Mouse (Mus musculus) CH12.LX (cell line): ENCODE results near the gene Jdp2. TPM values are rescaled to one million over a fixed set of nuclear protein-coding genes. Genes with fewer than 3 reads are reported as not detected.

Experiments used
- DNase-seq: peaks from one replicate; pipeline ENCODE4 v3.0.0-alpha.2; 2013; ENCODE audit errors: extremely low read depth
- H3K27ac ChIP-seq: 2 replicates; pipeline ENCODE4 v1.5.1; 2012; ENCODE audit warnings: low read depth, mild to moderate bottlenecking, control low read depth, moderate library complexity; ENCODE audit not compliant: insufficient read depth
- H3K27me3 ChIP-seq: replicated peaks from 2 replicates; pipeline ENCODE3; 2012; ENCODE audit warnings: inconsistent platforms
- H3K36me3 ChIP-seq, 2 experiments: replicated peaks in 1 of 2; 2 replicates each; pipeline versions ENCODE3 to v1.6.1; 2012; ENCODE audit warnings: inconsistent platforms in 1 of 2, low read length in 1 of 2, mild to moderate bottlenecking in 1 of 2, mixed read lengths in 1 of 2, moderate library complexity in 1 of 2; ENCODE audit not compliant: control insufficient read depth in 1 of 2, insufficient read depth in 1 of 2
- H3K4me1 ChIP-seq, 2 experiments: 2 replicates each; pipeline ENCODE4 v1.6.1; 2012; ENCODE audit warnings: inconsistent platforms in 1 of 2, moderate library complexity in 1 of 2; ENCODE audit not compliant: insufficient read depth in 2 of 2, control insufficient read depth in 1 of 2
- H3K4me2 ChIP-seq: 2 replicates; pipeline ENCODE4 v1.6.1; 2012; ENCODE audit warnings: low read depth, mild to moderate bottlenecking, control low read depth; ENCODE audit not compliant: poor library complexity, insufficient read depth, severe bottlenecking
- H3K4me3 ChIP-seq, 3 experiments: fragments of 150-350 bp in 1 of 3; sonication (generic) in 1 of 3; replicated peaks in 1 of 3; 2 replicates each; pipeline versions ENCODE3 to v1.5.1; 2011 to 2012; ENCODE audit warnings: low read depth in 2 of 3, low read length in 2 of 3, mild to moderate bottlenecking in 2 of 3, moderate library complexity in 2 of 3, control low read depth in 1 of 3, improper control_type of control experiment in 1 of 3, inconsistent platforms in 1 of 3, mixed read lengths in 1 of 3; ENCODE audit not compliant: poor library complexity in 1 of 3
- H3K79me2 ChIP-seq: replicated peaks from 2 replicates; pipeline ENCODE4 v1.6.1; 2012; ENCODE audit warnings: mild to moderate bottlenecking, moderate library complexity; ENCODE audit not compliant: control insufficient read depth, poor library complexity, insufficient read depth, severe bottlenecking; ENCODE audit errors: extremely low read depth
- H3K9ac ChIP-seq: 2 replicates; pipeline ENCODE4 v1.6.1; 2012; ENCODE audit warnings: low read depth, mild to moderate bottlenecking, control low read depth, moderate library complexity; ENCODE audit not compliant: insufficient read depth
- H3K9me3 ChIP-seq: replicated peaks from 2 replicates; pipeline ENCODE3; 2012; ENCODE audit warnings: low read length, inconsistent platforms, mixed read lengths
- BHLHE40 ChIP-seq: IDR thresholded peaks from 2 replicates; pipeline ENCODE4 v1.6.1; 2011; ENCODE audit warnings: mild to moderate bottlenecking, low read depth, low read length, improper control_type of control experiment
- CHD1 ChIP-seq: IDR thresholded peaks from 2 replicates; pipeline ENCODE4 v1.6.1; 2012; ENCODE audit warnings: low read depth, low read length, improper control_type of control experiment, inconsistent platforms
- CHD2 ChIP-seq: IDR thresholded peaks from 2 replicates; pipeline ENCODE4 v1.6.1; 2011; ENCODE audit warnings: low read length, improper control_type of control experiment
- CTCF ChIP-seq, 2 experiments: IDR thresholded peaks in 1 of 2; conservative IDR thresholded peaks in 1 of 2; 2 replicates each; pipeline ENCODE4 v1.5.1; 2011 to 2012; ENCODE audit warnings: low read depth in 2 of 2, low read length in 2 of 2, improper control_type of control experiment in 1 of 2, inconsistent platforms in 1 of 2, mild to moderate bottlenecking in 1 of 2, moderate library complexity in 1 of 2
- E2F4 ChIP-seq: IDR thresholded peaks from 2 replicates; pipeline ENCODE4 v1.6.1; 2011; ENCODE audit warnings: low read depth, low read length, improper control_type of control experiment; ENCODE audit not compliant: insufficient replicate concordance
- ELF1 ChIP-seq: IDR thresholded peaks from 2 replicates; pipeline ENCODE4 v1.6.1; 2014; ENCODE audit warnings: low read depth, mild to moderate bottlenecking, inconsistent platforms, low read length, improper control_type of control experiment
- EP300 ChIP-seq: IDR thresholded peaks from 2 replicates; pipeline ENCODE4 v1.6.1; 2011; ENCODE audit warnings: low read length, improper control_type of control experiment
- ETS1 ChIP-seq: conservative IDR thresholded peaks from 2 replicates; pipeline ENCODE4 v1.6.1; 2012; ENCODE audit warnings: low read depth, mild to moderate bottlenecking, inconsistent platforms, low read length, improper control_type of control experiment, moderate library complexity
- GABPA ChIP-seq: IDR thresholded peaks from 2 replicates; pipeline ENCODE4 v1.6.1; 2012; ENCODE audit warnings: low read depth, low read length, improper control_type of control experiment, inconsistent platforms; ENCODE audit not compliant: insufficient replicate concordance
- HCFC1 ChIP-seq: IDR thresholded peaks from 2 replicates; pipeline ENCODE4 v1.6.1; 2012; ENCODE audit warnings: low read depth, mild to moderate bottlenecking, inconsistent platforms, low read length, improper control_type of control experiment
- IRF4 ChIP-seq: IDR thresholded peaks from 2 replicates; pipeline ENCODE4 v1.6.1; 2014; ENCODE audit warnings: low read depth, mild to moderate bottlenecking, inconsistent platforms, low read length, improper control_type of control experiment
- JUN ChIP-seq: IDR thresholded peaks from 2 replicates; pipeline ENCODE4 v1.6.1; 2011; ENCODE audit warnings: low read depth, mild to moderate bottlenecking, low read length, improper control_type of control experiment, moderate library complexity; ENCODE audit not compliant: insufficient read depth
- JUND ChIP-seq: conservative IDR thresholded peaks from 2 replicates; pipeline ENCODE4 v1.6.1; 2011; ENCODE audit warnings: low read depth, low read length, improper control_type of control experiment
- KAT2A ChIP-seq: IDR thresholded peaks from 2 replicates; pipeline ENCODE4 v1.6.1; 2012; ENCODE audit warnings: low read length, improper control_type of control experiment, inconsistent platforms; ENCODE audit not compliant: insufficient replicate concordance
- MAFK ChIP-seq: IDR thresholded peaks from 2 replicates; pipeline ENCODE4 v1.6.1; 2011; ENCODE audit warnings: low read length, improper control_type of control experiment; ENCODE audit not compliant: insufficient replicate concordance
- MAX ChIP-seq: IDR thresholded peaks from 2 replicates; pipeline ENCODE4 v1.6.1; 2011; ENCODE audit warnings: low read length, improper control_type of control experiment
- MAZ ChIP-seq: IDR thresholded peaks from 2 replicates; pipeline ENCODE4 v1.6.1; 2012; ENCODE audit warnings: low read depth, mild to moderate bottlenecking, inconsistent platforms, low read length, improper control_type of control experiment, moderate library complexity
- MEF2A ChIP-seq: IDR thresholded peaks from 2 replicates; pipeline ENCODE4 v1.6.1; 2014; ENCODE audit warnings: low read depth, mild to moderate bottlenecking, inconsistent platforms, low read length, improper control_type of control experiment, borderline replicate concordance
- MXI1 ChIP-seq: IDR thresholded peaks from 2 replicates; pipeline ENCODE4 v1.6.1; 2011; ENCODE audit warnings: mild to moderate bottlenecking, low read depth, low read length, improper control_type of control experiment
- MYC ChIP-seq: IDR thresholded peaks from 2 replicates; pipeline ENCODE4 v1.6.1; 2011; ENCODE audit warnings: low read depth, mild to moderate bottlenecking, improper control_type of control experiment, low read length
- NELFE ChIP-seq: IDR thresholded peaks from 2 replicates; pipeline ENCODE4 v1.6.1; 2011; ENCODE audit warnings: low read depth, low read length, improper control_type of control experiment
- NRF1 ChIP-seq: IDR thresholded peaks from 2 replicates; pipeline ENCODE4 v1.6.1; 2014; ENCODE audit warnings: low read depth, mild to moderate bottlenecking, inconsistent platforms, low read length, improper control_type of control experiment, moderate library complexity
- PAX5 ChIP-seq: IDR thresholded peaks from 2 replicates; pipeline ENCODE4 v1.6.1; 2012; ENCODE audit warnings: low read length, inconsistent platforms, mixed read lengths
- POLR2A ChIP-seq: IDR thresholded peaks from 2 replicates; pipeline ENCODE4 v1.6.1; 2011; ENCODE audit warnings: low read depth, mild to moderate bottlenecking, improper control_type of control experiment, low read length
- POLR2AphosphoS2 ChIP-seq: IDR thresholded peaks from 2 replicates; pipeline ENCODE4 v1.6.1; 2011; ENCODE audit warnings: low read depth, low read length, improper control_type of control experiment
- RAD21 ChIP-seq: IDR thresholded peaks from 2 replicates; pipeline ENCODE4 v1.6.1; 2011; ENCODE audit warnings: low read depth, mild to moderate bottlenecking, low read length, improper control_type of control experiment, moderate library complexity
- RCOR1 ChIP-seq: conservative IDR thresholded peaks from 2 replicates; pipeline ENCODE4 v1.6.1; 2012; ENCODE audit warnings: low read depth, mild to moderate bottlenecking, inconsistent platforms, low read length, improper control_type of control experiment
- SIN3A ChIP-seq: IDR thresholded peaks from 2 replicates; pipeline ENCODE4 v1.6.1; 2012; ENCODE audit warnings: low read length, improper control_type of control experiment, inconsistent platforms
- SMC3 ChIP-seq: IDR thresholded peaks from 2 replicates; pipeline ENCODE4 v1.6.1; 2011; ENCODE audit warnings: low read depth, low read length, improper control_type of control experiment
- TCF12 ChIP-seq: IDR thresholded peaks from 2 replicates; pipeline ENCODE4 v1.6.1; 2014; ENCODE audit warnings: low read depth, mild to moderate bottlenecking, inconsistent platforms, low read length, improper control_type of control experiment
- UBTF ChIP-seq: IDR thresholded peaks from 2 replicates; pipeline ENCODE4 v1.6.1; 2012; ENCODE audit warnings: low read depth, mild to moderate bottlenecking, inconsistent platforms, low read length, improper control_type of control experiment, moderate library complexity
- USF1 ChIP-seq: IDR thresholded peaks from 2 replicates; pipeline ENCODE4 v1.6.1; 2014; ENCODE audit warnings: low read depth, mild to moderate bottlenecking, inconsistent platforms, low read length, improper control_type of control experiment
- USF2 ChIP-seq: conservative IDR thresholded peaks from 2 replicates; pipeline ENCODE4 v1.6.1; 2011; ENCODE audit warnings: low read depth, low read length, improper control_type of control experiment
- ZC3H11A ChIP-seq: IDR thresholded peaks from 2 replicates; pipeline ENCODE4 v1.6.1; 2012; ENCODE audit warnings: low read depth, mild to moderate bottlenecking, inconsistent platforms, low read length, improper control_type of control experiment
- ZKSCAN1 ChIP-seq: IDR thresholded peaks from 2 replicates; pipeline ENCODE4 v1.6.1; 2012; ENCODE audit warnings: low read depth, inconsistent platforms, low read length, improper control_type of control experiment, borderline replicate concordance
- ZMIZ1 ChIP-seq: IDR thresholded peaks from 2 replicates; pipeline ENCODE4 v1.6.1; 2012; ENCODE audit warnings: low read depth, mild to moderate bottlenecking, inconsistent platforms, low read length, improper control_type of control experiment
- ZNF384 ChIP-seq: IDR thresholded peaks from 2 replicates; pipeline ENCODE4 v1.6.1; 2012; ENCODE audit warnings: low read depth, low read length, improper control_type of control experiment, inconsistent platforms
- dilution Hi-C: fragments of 300-500 bp; cut with MboI; formaldehyde crosslinking; loops from 2 replicates; pipeline ENCODE4 v1.14.3; 2020; ENCODE audit warnings: low sequenced_read_pairs; ENCODE audit not compliant: extremely low pct_unique_long_range_greater_than_20kb, extremely low pct_ligation_motif_present
- in situ Hi-C: fragments of 300-500 bp; cut with MboI; formaldehyde crosslinking; loops from 3 replicates; pipeline ENCODE4 v1.14.3; 2019; ENCODE audit warnings: low sequenced_read_pairs, low pct_ligation_motif_present, low pct_unique_long_range_greater_than_20kb, mixed read lengths
- polyA plus RNA-seq: library from polyadenylated mRNA; unstranded; fragments of >175 nt; gene quantifications from 2 replicates; pipeline ENCODE4 v1.2.1, GENCODE M21; 2012; ENCODE audit warnings: low read depth; ENCODE audit not compliant: insufficient read length
- total RNA-seq, 2 experiments: library from RNA; depleted of rRNA; stranded (reverse); fragments of 300-350 nt in 1 of 2; fragments of >200 nt in 1 of 2; gene quantifications; 2 replicates each; pipeline ENCODE4 v1.2.3; 2012 to 2014

The Jdp2 gene
- total RNA-seq (2012; rRNA removed): 86.5 and 88.9 TPM in 2 replicates
- total RNA-seq (2014; rRNA removed): 64.7 and 67.3 TPM in 2 replicates
- 104 and 114 TPM in 2 replicates for polyA plus RNA-seq

DNA sequence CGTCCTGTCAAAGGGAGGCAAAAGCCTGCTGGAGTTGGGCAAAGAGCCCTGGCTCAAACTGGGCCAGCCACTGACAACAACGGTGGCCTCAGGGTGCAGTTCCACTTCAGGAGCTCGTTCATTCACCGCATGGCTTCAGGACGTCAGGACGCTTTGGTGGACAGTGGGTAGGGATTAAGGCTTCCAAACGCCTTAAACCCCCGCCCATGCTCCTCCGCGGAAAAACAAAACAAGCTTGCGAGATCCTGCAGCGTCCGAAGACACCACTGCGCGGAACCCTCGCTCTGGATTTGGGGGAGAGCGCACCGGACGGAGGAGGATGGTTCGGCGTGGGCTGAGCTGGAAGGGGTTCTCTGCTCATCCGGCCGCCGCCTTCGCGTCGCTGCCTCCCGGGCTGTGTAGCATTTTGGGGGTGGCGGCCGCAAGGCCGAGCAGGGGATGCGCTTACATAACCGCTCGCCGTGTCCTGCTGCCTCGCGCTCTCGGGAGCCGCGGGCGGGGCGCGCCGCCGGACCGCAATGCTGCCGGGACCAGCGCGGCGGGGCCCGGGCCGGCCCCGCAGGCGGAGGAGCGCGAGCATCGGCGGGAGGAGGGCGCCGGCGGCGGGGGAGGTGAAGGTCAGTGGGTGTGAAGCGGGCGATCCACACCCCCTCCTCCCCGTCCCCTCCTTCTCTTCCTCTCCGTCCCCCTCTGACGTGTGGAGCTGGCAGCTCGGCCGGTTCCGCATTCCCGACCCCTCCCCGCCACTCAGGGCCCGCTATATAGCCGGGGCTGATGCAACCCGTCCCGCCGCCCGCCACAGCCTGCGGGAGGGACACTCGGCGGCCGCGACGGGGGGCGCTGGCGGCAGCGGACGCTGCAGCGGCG, at the start of gene Jdp2:
TSS of gene Jdp2 (plus strand) at position 417 of the 867 bp plus-strand sequence.
- Histone ChIP-seq H3K79me2 (peaks cover 34% of the 10 kb centered on the region), H3K4me1 (peaks cover 20 to 61% of the 10 kb centered on the region in 2 experiments; a peak in 3 of 4 replicates), H3K4me2 (peak within 1 kb of the TSS; percentile 93), H3K27ac (peak within 1 kb of the TSS; percentile 76), H3K4me3 (peak within 1 kb of the TSS; percentile 73 to 94 (median 80)), H3K27me3 (no peaks in the 10 kb centered on the region), H3K36me3 (peaks cover 0 to 22% of the 10 kb centered on the region in 2 experiments), H3K9me3 (peaks cover 12% of the 10 kb centered on the region), H3K9ac (peak within 1 kb of the TSS; percentile 94)
- dilution Hi-C loops (no loop called here), in situ Hi-C loops (no loop called here)
- DNase-seq: peak; percentile 66
- TF ChIP-seq NELFE: no peak
- TF ChIP-seq BHLHE40: peak; percentile 2; the same call in 1 of the 2 replicates
- no peak for TF ChIP-seq RCOR1
- peak; percentile 9; the same call in 1 of the 2 replicates for TF ChIP-seq CHD1
- no peak for TF ChIP-seq KAT2A
- 0 out of 2 replicates have a peak, but pooled peaks have one; percentile 45 for TF ChIP-seq MAZ
- TF ChIP-seq GABPA: no peak
- no peak for TF ChIP-seq JUND
- TF ChIP-seq MYC: no peak
- no peak for TF ChIP-seq MAFK
- TF ChIP-seq IRF4: no peak
- no peak for TF ChIP-seq MEF2A
- no peak; the same call in 1 of the 2 replicates for TF ChIP-seq RAD21
- TF ChIP-seq ZMIZ1: peak; percentile 44; the same call in 1 of the 2 replicates
- TF ChIP-seq ZKSCAN1: no peak
- no peak for TF ChIP-seq EP300
- TF ChIP-seq HCFC1: no peak
- TF ChIP-seq SIN3A: peak; percentile 17; the same call in 1 of the 2 replicates
- TF ChIP-seq POLR2A: peak; percentile 55; the same call in 1 of the 2 replicates
- peak; percentile 62 for TF ChIP-seq MXI1
- no peak; the same call in 1 of the 2 replicates for TF ChIP-seq TCF12
- peak; percentile 17 for TF ChIP-seq UBTF
- TF ChIP-seq E2F4: no peak
- no peak for TF ChIP-seq CHD2
- TF ChIP-seq ZC3H11A: no peak
- no peak; the same call in 1 of the 2 replicates for TF ChIP-seq MAX
- no peak for TF ChIP-seq USF1
- no peak for TF ChIP-seq ZNF384
- no peak for TF ChIP-seq USF2
- no peak for TF ChIP-seq PAX5
- no peak; the same call in 1 of the 2 replicates for TF ChIP-seq ETS1
- TF ChIP-seq CTCF (conservative IDR thresholded peaks at IDR 0.05 in 1 of 2, IDR thresholded peaks at IDR 0.05 in 1 of 2; ENCODE audit: low read depth in 2 of 2, low read length in 2 of 2): 0 out of 4 replicates have a peak, but pooled peaks of 1 of the 2 experiments have one; percentile 6
- TF ChIP-seq NRF1: no peak
- TF ChIP-seq JUN: no peak
- no peak for TF ChIP-seq POLR2AphosphoS2
- no peak for TF ChIP-seq SMC3
- TF ChIP-seq ELF1: peak; percentile 78
